Mouse (Mus musculus) heart, embryonic 11.5 days (tissue): Measurements from ENCODE around the gene Abcc9. TPM values are rescaled to one million over a fixed set of nuclear protein-coding genes. Genes with fewer than 3 reads are reported as not detected.

Experiments used
- ATAC-seq: fragments of 200-750 bp; cut with Nextera tagmentation; replicated peaks from 2 replicates; pipeline ENCODE4 v1.8.0; 2017; ENCODE audit warnings: moderate library complexity; ENCODE audit not compliant: insufficient number of reproducible peaks, low FRiP score, low TSS enrichment
- H3K27ac ChIP-seq: fragments of 300-500 bp; sonication (generic); 2 replicates; pipeline ENCODE4 v1.5.1; 2014; ENCODE audit warnings: mild to moderate bottlenecking, low read depth, low read length
- H3K27me3 ChIP-seq: fragments of 300-500 bp; sonication (generic); 2 replicates; pipeline ENCODE4 v1.6.1; 2014; ENCODE audit warnings: mild to moderate bottlenecking, low read length, mixed read lengths; ENCODE audit not compliant: control insufficient read depth, insufficient read depth
- H3K36me3 ChIP-seq: fragments of 300-500 bp; sonication (generic); 2 replicates; pipeline ENCODE4 v1.6.1; 2014; ENCODE audit warnings: mild to moderate bottlenecking, low read length, moderate library complexity, mixed read lengths; ENCODE audit not compliant: control insufficient read depth, insufficient read depth
- H3K4me1 ChIP-seq: fragments of 300-500 bp; sonication (generic); 2 replicates; pipeline ENCODE4 v1.6.1; 2014; ENCODE audit warnings: low read length; ENCODE audit not compliant: control insufficient read depth, insufficient read depth
- H3K4me2 ChIP-seq: fragments of 300-500 bp; sonication (generic); 2 replicates; pipeline ENCODE4 v1.6.1; 2014; ENCODE audit warnings: mild to moderate bottlenecking, moderate library complexity
- H3K4me3 ChIP-seq: fragments of 300-500 bp; sonication (generic); 2 replicates; pipeline ENCODE4 v1.5.1; 2014; ENCODE audit warnings: low read depth, low read length
- H3K9ac ChIP-seq: fragments of 300-500 bp; sonication (generic); 2 replicates; pipeline ENCODE4 v1.6.1; 2014; ENCODE audit warnings: mild to moderate bottlenecking, low read depth, low read length, moderate library complexity
- H3K9me3 ChIP-seq: fragments of 300-500 bp; sonication (generic); replicated peaks from 2 replicates; pipeline ENCODE4 v1.6.1; 2016; ENCODE audit warnings: low read length; ENCODE audit not compliant: control insufficient read depth
- WGBS: fragments of 180-500 bp; shearing (Covaris S2); extraction: QIAGEN DNeasy Blood & Tissue Kit; methylation state at CpG from one replicate; pipeline ENCODE4 v1.1.7; 2014; ENCODE audit not compliant: insufficient replicate concordance; 5-methylcytosine and 5-hydroxymethylcytosine counted together
- polyA plus RNA-seq: library from polyadenylated mRNA; unstranded; fragments of >200 nt; fragmentation: Nextera tagmentation; extraction: Ambion mirVana; gene quantifications from 2 replicates; pipeline ENCODE4 v1.2.1, GENCODE M21; 2014

The Abcc9 gene
- polyA plus RNA-seq, 1 experiment from 2014 or later: 21.1 TPM

DNA sequence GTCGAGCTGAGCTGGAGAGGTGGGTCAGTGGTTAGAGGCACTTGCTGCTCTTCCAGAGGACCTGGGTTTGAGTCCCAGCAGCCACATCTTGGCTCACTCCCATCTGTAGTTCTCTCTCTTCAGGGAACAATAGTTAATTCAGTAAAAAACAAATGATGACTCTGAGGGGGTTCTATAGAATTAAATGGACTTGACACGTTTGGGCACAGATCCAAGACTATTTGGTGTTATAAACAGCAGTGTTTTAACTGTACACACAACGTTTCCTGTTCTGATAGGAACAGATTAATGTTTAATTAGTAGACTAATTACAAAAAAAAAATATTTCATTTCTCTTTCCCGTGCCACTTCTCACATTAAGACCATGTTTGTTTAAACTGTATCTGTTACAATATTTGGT lies 15.1 kb upstream of the Abcc9 start:
- Histone ChIP-seq H3K4me2 (no peak overlapping the region), H3K27me3 (no peaks in the 10 kb centered on the region), H3K4me1 (no peaks in the 10 kb centered on the region), H3K27ac (no peak overlapping the region), H3K36me3 (no peaks in the 10 kb centered on the region), H3K9ac (no peak overlapping the region), H3K9me3 (peaks cover 3% of the 10 kb centered on the region; the same call in 1 of the 2 replicates), H3K4me3 (no peak overlapping the region)
- WGBS: 78% methylated on average over 4 of the region's 4 CpGs
- no peak for ATAC-seq

DNA sequence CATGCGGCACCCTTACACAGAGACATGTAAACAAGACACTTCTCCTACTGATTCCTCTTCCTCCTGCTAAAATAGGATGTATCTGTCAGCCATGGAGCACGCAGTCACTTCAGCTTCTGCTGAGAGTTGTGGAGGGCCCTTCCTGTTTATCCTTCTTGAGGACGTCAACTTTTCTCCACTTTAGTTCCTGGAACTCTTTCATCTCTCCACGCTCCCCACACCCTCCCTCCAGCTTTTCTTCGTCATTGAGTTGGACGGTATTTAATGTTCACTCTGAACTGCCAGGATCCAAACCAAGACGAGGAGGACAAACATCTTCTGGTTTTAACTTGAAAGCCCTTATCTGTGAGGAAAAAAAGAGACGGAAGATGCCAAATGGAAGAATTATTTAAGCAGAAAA lies 12.9 kb upstream of the Abcc9 start:
- 59% methylated on average over 8 of the region's 8 CpGs for WGBS

DNA sequence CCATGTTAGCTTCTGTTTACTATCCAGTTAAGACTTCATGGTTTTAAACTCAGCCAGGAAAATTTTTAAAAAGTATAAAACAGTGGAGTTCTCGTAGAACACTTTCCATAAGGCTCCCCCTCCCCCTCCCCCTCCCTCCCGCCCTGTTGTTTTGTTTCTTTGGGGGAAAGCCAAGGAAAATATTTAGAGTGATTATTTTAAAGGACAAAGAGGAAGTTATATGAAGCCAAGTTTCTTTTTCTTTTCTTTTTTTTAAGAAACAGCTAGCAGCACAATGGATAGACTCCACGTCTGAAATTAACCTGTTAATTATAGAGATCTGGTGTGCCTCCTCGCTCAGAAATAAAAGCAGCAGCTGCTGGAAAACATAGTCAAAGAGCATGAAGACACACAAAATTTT lies 9.0 kb upstream of the Abcc9 start:
- no peak overlapping the region for H3K4me3 ChIP-seq
- no peak overlapping the region for H3K9ac ChIP-seq
- H3K4me2 ChIP-seq: no peak overlapping the region; the same call in 1 of the 2 replicates
- no peak for ATAC-seq
- 57% methylated on average over 4 of the region's 4 CpGs for WGBS
- H3K36me3 ChIP-seq: no peaks in the 10 kb centered on the region
- H3K4me1 ChIP-seq: peaks cover 10% of the 10 kb centered on the region; the same call in 1 of the 2 replicates
- no peak overlapping the region for H3K27ac ChIP-seq
- H3K27me3 ChIP-seq: no peaks in the 10 kb centered on the region
- peaks cover 3% of the 10 kb centered on the region; the same call in 1 of the 2 replicates for H3K9me3 ChIP-seq

More for the DNA sequence above, 12.9 kb upstream of the Abcc9 start:
- Histone ChIP-seq H3K4me3 (no peak overlapping the region), H3K4me1 (0 out of 2 replicates have a peak, but pooled peaks cover 3% of the 10 kb centered on the region), H3K9me3 (peaks cover 3% of the 10 kb centered on the region; the same call in 1 of the 2 replicates), H3K36me3 (no peaks in the 10 kb centered on the region), H3K27ac (no peak overlapping the region), H3K4me2 (no peak overlapping the region), H3K9ac (no peak overlapping the region), H3K27me3 (no peaks in the 10 kb centered on the region)
- no peak for ATAC-seq

DNA sequence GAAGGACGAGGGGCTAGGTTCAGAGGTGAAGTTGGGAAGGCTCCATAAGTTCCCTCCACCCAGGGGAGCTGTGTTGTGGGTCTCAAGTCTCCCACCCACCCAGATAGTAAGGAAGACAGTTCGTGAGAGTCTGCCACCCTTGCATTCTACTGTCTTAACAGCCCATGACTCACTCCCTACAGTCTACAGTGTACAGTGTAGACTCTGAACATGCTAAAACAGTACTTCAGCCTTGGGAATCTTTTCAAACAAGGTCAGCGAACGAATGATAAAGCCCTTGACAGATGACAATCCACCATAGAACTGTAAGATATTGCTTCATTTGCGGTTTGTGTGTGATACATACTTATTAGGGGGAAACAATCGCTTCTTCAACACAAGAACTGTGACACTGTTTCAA lies 8.6 kb upstream of the Abcc9 start:
- Histone ChIP-seq H3K27ac (no peak overlapping the region), H3K36me3 (no peaks in the 10 kb centered on the region), H3K9me3 (peaks cover 3% of the 10 kb centered on the region; the same call in 1 of the 2 replicates), H3K4me3 (no peak overlapping the region), H3K27me3 (no peaks in the 10 kb centered on the region), H3K4me2 (no peak overlapping the region), H3K9ac (no peak overlapping the region), H3K4me1 (peaks cover 10% of the 10 kb centered on the region; the same call in 1 of the 2 replicates)
- ATAC-seq: no peak
- WGBS: 76% methylated on average over 6 of the region's 6 CpGs

DNA sequence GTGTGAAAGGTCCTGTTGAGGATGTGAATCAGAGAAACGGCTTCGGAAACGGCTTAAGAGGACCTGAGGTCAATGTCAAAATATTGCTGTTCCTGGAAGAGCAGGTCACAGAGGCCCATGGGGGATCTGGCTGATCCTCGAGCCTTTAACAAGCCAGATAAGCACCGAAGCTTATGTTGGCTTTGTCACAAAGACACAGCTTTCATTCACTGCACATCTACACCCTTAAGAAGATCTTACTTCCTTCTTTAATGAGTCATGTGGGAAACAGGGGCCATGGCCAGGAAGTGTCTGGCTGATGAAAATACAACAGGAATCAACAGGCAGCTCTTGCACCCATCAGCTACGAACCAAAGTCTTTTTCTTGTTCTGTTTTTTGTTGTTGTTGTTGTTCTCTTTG lies 6.3 kb upstream of the Abcc9 start:
- Histone ChIP-seq H3K4me1 (peaks cover 14% of the 10 kb centered on the region), H3K9ac (no peak overlapping the region), H3K4me3 (no peak overlapping the region), H3K9me3 (peaks cover 3% of the 10 kb centered on the region; the same call in 1 of the 2 replicates), H3K36me3 (no peaks in the 10 kb centered on the region), H3K27ac (no peak overlapping the region), H3K27me3 (no peaks in the 10 kb centered on the region), H3K4me2 (no peak overlapping the region)
- 69% methylated on average over 6 of the region's 6 CpGs for WGBS
- no peak for ATAC-seq

DNA sequence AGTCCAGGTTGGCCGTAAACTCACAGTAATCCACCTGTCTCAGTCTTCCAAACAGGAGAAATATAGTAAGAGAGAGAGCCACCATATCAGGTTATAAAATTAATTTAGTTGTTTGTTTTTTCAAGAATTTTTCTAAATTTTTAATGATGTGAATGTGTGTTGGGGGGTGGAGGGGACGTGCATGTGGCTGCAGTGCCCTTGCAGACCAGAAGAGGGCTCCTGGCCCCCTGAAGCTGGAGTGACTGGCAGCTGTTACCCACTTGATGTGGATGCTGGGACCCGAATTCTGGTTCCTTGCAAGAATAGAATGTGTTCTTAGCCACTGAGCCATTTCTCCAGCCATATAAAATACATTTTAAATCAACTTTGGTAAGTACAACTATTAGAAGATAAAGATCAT lies 4.6 kb upstream of the Abcc9 start:
- Histone ChIP-seq H3K27me3 (no peaks in the 10 kb centered on the region), H3K27ac (no peak overlapping the region), H3K4me3 (no peak overlapping the region), H3K36me3 (no peaks in the 10 kb centered on the region), H3K9me3 (peaks cover 3% of the 10 kb centered on the region; the same call in 1 of the 2 replicates), H3K4me1 (peaks cover 17% of the 10 kb centered on the region), H3K4me2 (no peak overlapping the region), H3K9ac (no peak overlapping the region)
- WGBS: 79% methylated on average over 3 of the region's 3 CpGs
- ATAC-seq: no peak

DNA sequence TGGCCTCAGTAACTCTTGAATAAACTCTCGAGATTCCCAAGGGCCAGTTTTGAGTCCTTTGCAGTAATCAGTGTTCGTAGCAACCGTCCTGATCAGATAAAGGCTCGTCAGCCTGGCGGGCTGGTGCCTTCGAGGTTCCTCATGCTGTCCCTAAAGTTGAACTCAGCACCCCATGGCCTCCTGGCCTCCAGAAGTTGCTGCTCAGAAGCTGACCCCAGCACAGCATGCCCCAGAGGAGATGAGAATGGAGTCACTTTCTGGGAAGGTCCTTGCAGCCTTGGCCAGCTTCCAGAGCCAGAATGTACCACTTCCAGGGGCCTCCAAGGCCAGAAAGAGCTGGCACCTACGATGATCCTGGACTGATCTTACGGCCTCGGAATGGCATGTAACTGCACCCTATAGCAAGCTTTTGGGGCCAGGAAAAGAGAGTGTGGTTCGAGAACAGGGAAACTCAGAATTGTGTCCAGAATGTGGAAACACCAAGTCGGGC lies 1.4 kb upstream of the Abcc9 start:
- H3K9ac ChIP-seq: no peak overlapping the region
- peaks cover 19% of the 10 kb centered on the region for H3K4me1 ChIP-seq
- 49% methylated on average over 11 of the region's 11 CpGs for WGBS
- no peak overlapping the region for H3K27ac ChIP-seq
- H3K4me2 ChIP-seq: no peak overlapping the region
- ATAC-seq: no peak
- no peaks in the 10 kb centered on the region for H3K27me3 ChIP-seq
- H3K9me3 ChIP-seq: no peaks in the 10 kb centered on the region
- no peak overlapping the region for H3K4me3 ChIP-seq
- no peaks in the 10 kb centered on the region for H3K36me3 ChIP-seq

DNA sequence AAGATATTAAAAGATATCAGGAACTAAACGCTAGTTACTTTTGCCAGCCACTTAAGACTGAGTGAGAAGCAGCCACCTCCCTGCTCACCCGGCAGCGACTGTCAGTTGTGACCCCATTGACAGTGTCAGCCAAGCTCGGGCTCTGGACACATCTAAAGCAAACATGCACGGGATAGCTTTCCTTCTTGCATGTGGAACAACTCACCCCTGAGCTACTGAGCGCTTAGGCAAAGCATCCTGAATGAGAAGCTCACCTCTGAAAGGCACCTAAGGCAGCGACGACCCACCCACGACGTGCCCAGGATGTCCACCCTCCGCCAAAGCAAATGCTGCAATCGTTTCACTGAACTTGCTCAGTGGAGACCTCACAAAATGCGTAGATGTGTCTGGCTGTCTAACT lies 954 bp downstream of the Abcc9 start:
- Histone ChIP-seq H3K27ac (peak overlapping the region; percentile 71), H3K9ac (peak overlapping the region; percentile 75; the same call in 1 of the 2 replicates), H3K4me3 (peak overlapping the region; percentile 55), H3K27me3 (no peaks in the 10 kb centered on the region), H3K4me2 (peak overlapping the region; percentile 76), H3K9me3 (no peaks in the 10 kb centered on the region), H3K36me3 (no peaks in the 10 kb centered on the region), H3K4me1 (peaks cover 14% of the 10 kb centered on the region)
- 52% methylated on average over 13 of the region's 13 CpGs for whole genome bisulfite sequencing
- no peak; the same call in 1 of the 2 replicates for ATAC-seq

DNA sequence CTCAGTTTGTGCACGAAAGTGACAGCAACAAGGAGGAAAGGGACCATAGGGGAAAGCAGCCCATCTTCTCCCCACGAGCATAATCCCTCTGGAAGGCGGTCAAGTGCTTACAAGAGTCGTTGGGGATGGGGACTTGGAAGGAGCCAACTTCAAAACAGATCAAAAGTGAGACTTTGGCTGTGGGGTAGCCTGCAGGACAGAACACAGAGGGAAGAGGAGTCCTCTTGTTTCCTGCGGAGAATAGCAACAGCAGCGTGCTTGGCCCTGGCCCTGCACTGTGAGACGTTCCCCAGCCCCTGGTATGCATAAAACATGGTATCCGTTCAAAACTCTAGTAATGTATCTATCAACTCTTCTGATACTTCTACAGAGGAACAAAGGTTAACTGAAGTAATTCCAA lies 1.4 kb downstream of the Abcc9 start:
- ATAC-seq: peak; percentile 13; the same call in 1 of the 2 replicates
- Histone ChIP-seq H3K4me3 (peak overlapping the region; percentile 55), H3K36me3 (no peaks in the 10 kb centered on the region), H3K27me3 (no peaks in the 10 kb centered on the region), H3K4me1 (peaks cover 14% of the 10 kb centered on the region), H3K27ac (peak overlapping the region; percentile 71), H3K9ac (peak overlapping the region; percentile 75; the same call in 1 of the 2 replicates), H3K4me2 (peak overlapping the region; percentile 76), H3K9me3 (no peaks in the 10 kb centered on the region)
- 43% methylated on average over 8 of the region's 8 CpGs for WGBS
